Mouse (Mus musculus) midbrain, embryonic 14.5 days (tissue): ENCODE data around the gene Gm3893. TPM values are rescaled to one million over a fixed set of nuclear protein-coding genes. Genes with fewer than 3 reads are reported as not detected.
"Not testable (repeated sequence)": the region's sequence is repeated elsewhere in the genome, so short reads cannot be mapped to it uniquely, and the experiment has no call there.

ENCODE experiments used
- ATAC-seq: fragments of 200-750 bp; cut with Nextera tagmentation; 2 replicates; pipeline ENCODE4 v1.8.0; 2017; ENCODE audit warnings: moderate number of reproducible peaks, moderate library complexity; ENCODE audit not compliant: low FRiP score, low TSS enrichment
- DNase-seq: peaks from one replicate; pipeline ENCODE4 v3.0.0-alpha.2; 2015
- H3K27ac ChIP-seq: fragments of 300-500 bp; sonication (generic); replicated peaks from 2 replicates; pipeline ENCODE4 v1.5.1; 2014; ENCODE audit warnings: mild to moderate bottlenecking, low read depth, low read length, moderate library complexity
- H3K27me3 ChIP-seq: fragments of 300-500 bp; sonication (generic); 2 replicates; pipeline ENCODE4 v1.6.1; 2014; ENCODE audit warnings: low read length, control low read depth, mixed read lengths; ENCODE audit not compliant: control insufficient read depth, insufficient read depth
- H3K36me3 ChIP-seq: fragments of 300-500 bp; sonication (generic); 2 replicates; pipeline ENCODE4 v1.6.1; 2014; ENCODE audit warnings: low read length, control low read depth; ENCODE audit not compliant: control insufficient read depth, insufficient read depth
- H3K4me1 ChIP-seq: fragments of 300-500 bp; sonication (generic); 2 replicates; pipeline ENCODE4 v1.6.1; 2014; ENCODE audit warnings: mild to moderate bottlenecking, antibody characterized with exemption, low read length, control low read depth; ENCODE audit not compliant: control insufficient read depth, insufficient read depth
- H3K4me2 ChIP-seq: fragments of 300-500 bp; sonication (generic); 2 replicates; pipeline ENCODE4 v1.6.1; 2014; ENCODE audit warnings: mild to moderate bottlenecking, low read length, moderate library complexity
- H3K4me3 ChIP-seq: fragments of 300-500 bp; sonication (generic); replicated peaks from 2 replicates; pipeline ENCODE4 v1.5.1; 2014; ENCODE audit warnings: low read depth, low read length
- H3K9ac ChIP-seq: fragments of 300-500 bp; sonication (generic); replicated peaks from 2 replicates; pipeline ENCODE4 v1.6.1; 2014; ENCODE audit warnings: mild to moderate bottlenecking, low read length, moderate library complexity
- H3K9me3 ChIP-seq: fragments of 300-500 bp; sonication (generic); 2 replicates; pipeline ENCODE4 v1.6.1; 2016; ENCODE audit warnings: low read length, control low read depth, mixed read lengths; ENCODE audit not compliant: control insufficient read depth
- WGBS: fragments of 180-500 bp; shearing (Covaris S2); extraction: QIAGEN DNeasy Blood & Tissue Kit; methylation state at CpG from one replicate; pipeline ENCODE4 v1.1.7; 2014; 5-methylcytosine and 5-hydroxymethylcytosine counted together
- polyA plus RNA-seq: library from polyadenylated mRNA; unstranded; fragments of >200 nt; fragmentation: Nextera tagmentation; extraction: Ambion mirVana; gene quantifications from 2 replicates; pipeline ENCODE4 v1.2.1, GENCODE M21; 2014

Gene Gm3893
- not detected in 2 replicates for polyA plus RNA-seq

DNA sequence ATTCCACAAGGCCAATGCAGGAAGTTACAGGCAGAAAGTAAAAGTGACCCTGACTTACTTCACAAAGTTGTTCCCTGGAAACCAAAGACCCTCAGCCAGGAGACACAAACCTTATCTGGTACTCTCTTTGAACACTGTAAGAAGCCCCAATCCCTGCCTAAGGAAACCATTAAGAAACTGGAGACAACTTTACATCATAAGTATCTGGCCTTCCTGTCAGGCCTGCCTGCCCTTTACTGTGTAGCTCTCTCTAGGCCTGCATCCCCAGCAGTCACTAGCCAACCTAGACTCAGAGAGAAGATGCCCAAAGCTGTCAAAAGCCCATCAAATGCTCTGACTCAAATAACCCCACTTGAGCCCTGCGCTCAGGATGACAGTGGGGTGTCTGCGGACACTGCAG is at the start of gene Gm3893:
TSS of gene Gm3893 (plus strand) at position 301 of the 400 bp plus-strand sequence.
- not testable (repeated sequence) for H3K4me2 ChIP-seq, H3K27me3 ChIP-seq, H3K9ac ChIP-seq, ATAC-seq, H3K36me3 ChIP-seq, H3K4me1 ChIP-seq, H3K9me3 ChIP-seq, DNase-seq, H3K4me3 ChIP-seq, H3K27ac ChIP-seq
- no CpG with 5 or more reads among the region's 2 CpGs for WGBS

DNA sequence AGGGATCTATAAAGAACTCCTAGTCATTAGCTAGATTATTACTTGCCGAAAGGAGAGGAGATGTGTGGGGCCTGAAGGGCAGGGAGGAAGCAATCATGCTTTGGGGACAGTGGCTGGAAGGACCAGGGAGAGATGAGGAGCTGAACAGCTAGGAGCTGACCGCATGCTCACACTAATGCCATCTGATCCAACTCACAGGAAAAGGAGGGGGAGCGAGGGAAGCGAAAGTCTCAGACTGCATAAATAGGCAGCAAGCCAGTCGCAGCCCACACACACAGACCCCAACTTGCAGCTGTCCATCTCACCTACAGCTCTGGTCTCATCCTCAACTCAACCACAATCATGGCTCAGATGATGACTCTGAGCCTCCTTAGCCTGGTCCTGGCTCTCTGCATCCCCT is 23.5 kb downstream of the Gm3893 start, which contains the start of gene Gm13304:
TSS of gene Gm13304 (plus strand) at position 301 of the 400 bp plus-strand sequence.
- no CpG with 5 or more reads among the region's 5 CpGs for WGBS

More for the DNA sequence above, 23.5 kb downstream of the Gm3893 start, which contains the start of gene Gm13304:
- H3K27ac ChIP-seq, H3K4me3 ChIP-seq, ATAC-seq, H3K36me3 ChIP-seq, H3K27me3 ChIP-seq, H3K9ac ChIP-seq, H3K4me1 ChIP-seq, H3K4me2 ChIP-seq, H3K9me3 ChIP-seq, DNase-seq: not testable (repeated sequence)

Other genes with a start within 250 kb of the Gm3893 start
- not detected in 2 replicates for gene Gm21541, start 187.6 kb upstream of the Gm3893 start, polyA plus RNA-seq
- gene Gm20878, start 149.6 kb upstream of the Gm3893 start, polyA plus RNA-seq = 7.1 and 9.2 TPM in 2 replicates
- 1.3 and 1.6 TPM in 2 replicates for gene Fam205a4, start 125.1 kb upstream of the Gm3893 start, polyA plus RNA-seq
- 0.91 and 2.6 TPM in 2 replicates for gene Gm21093, start 56.5 kb upstream of the Gm3893 start, polyA plus RNA-seq
- not detected in 2 replicates for gene Gm13304, start 23.6 kb downstream of the Gm3893 start, polyA plus RNA-seq
- 2.0 and 4.3 TPM in 2 replicates for gene Gm13306, start 62.2 kb downstream of the Gm3893 start, polyA plus RNA-seq
- 0.30 TPM in 1 of 2 replicates, not detected in the other for gene Gm13305, start 77.4 kb downstream of the Gm3893 start, polyA plus RNA-seq
- gene Gm10600, start 149.4 kb downstream of the Gm3893 start, polyA plus RNA-seq = not detected in 2 replicates
- not detected in 2 replicates for gene Ccl21b, start 164.6 kb downstream of the Gm3893 start, polyA plus RNA-seq
- gene Gm21953, start 203.1 kb downstream of the Gm3893 start, polyA plus RNA-seq = not detected in 2 replicates
- gene Fam205a3, start 227.1 kb downstream of the Gm3893 start, polyA plus RNA-seq = not detected in 2 replicates